Mouse (Mus musculus) A20 (cell line): Measurements from ENCODE around the gene Gm8914.
"Not testable (repeated sequence)": the region's sequence is repeated elsewhere in the genome, so short reads cannot be mapped to it uniquely, and the experiment has no call there.

ENCODE experiments used
- DNase-seq: peaks from one replicate; pipeline ENCODE4 v3.0.0-alpha.2; 2011; ENCODE audit warnings: low read depth, low spot score

Gm8914 gene

DNA sequence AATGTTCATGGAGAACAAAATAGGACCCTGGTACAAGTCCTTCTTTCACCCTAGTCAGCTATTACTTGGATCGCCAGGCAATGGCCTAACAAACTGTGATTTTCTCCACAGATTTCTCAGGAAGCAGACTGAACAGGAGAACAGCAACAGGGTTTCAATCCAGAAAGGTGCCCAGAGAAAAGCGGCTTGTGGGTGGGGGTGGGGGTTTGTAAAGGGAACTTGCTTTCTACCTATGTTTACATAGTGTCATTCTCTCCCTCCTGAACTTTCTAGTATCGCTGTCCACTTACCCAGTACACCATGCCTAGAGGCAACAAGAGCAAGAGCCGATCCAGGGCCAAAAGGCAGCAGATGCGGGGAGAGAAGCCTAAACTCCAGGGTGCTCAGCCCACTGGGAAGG lies at the start of gene Gm8914:
Gene Gm8914, plus strand, starts transcription at position 301 of the 400 bp plus-strand sequence.
- DNase-seq = not testable (repeated sequence)
